Mouse (Mus musculus): ENCODE data around the gene Acot1. TPM values are rescaled to one million over a fixed set of nuclear protein-coding genes. Genes with fewer than 3 reads are reported as not detected.
"Not testable (repeated sequence)": the region's sequence is repeated elsewhere in the genome, so short reads cannot be mapped to it uniquely, and the experiment has no call there.

Gene Acot1
- 135 and 144 TPM in 2 replicates for polyA plus RNA-seq (2015; fragmentation: Nextera tagmentation; extraction: Ambion mirVana)

DNA sequence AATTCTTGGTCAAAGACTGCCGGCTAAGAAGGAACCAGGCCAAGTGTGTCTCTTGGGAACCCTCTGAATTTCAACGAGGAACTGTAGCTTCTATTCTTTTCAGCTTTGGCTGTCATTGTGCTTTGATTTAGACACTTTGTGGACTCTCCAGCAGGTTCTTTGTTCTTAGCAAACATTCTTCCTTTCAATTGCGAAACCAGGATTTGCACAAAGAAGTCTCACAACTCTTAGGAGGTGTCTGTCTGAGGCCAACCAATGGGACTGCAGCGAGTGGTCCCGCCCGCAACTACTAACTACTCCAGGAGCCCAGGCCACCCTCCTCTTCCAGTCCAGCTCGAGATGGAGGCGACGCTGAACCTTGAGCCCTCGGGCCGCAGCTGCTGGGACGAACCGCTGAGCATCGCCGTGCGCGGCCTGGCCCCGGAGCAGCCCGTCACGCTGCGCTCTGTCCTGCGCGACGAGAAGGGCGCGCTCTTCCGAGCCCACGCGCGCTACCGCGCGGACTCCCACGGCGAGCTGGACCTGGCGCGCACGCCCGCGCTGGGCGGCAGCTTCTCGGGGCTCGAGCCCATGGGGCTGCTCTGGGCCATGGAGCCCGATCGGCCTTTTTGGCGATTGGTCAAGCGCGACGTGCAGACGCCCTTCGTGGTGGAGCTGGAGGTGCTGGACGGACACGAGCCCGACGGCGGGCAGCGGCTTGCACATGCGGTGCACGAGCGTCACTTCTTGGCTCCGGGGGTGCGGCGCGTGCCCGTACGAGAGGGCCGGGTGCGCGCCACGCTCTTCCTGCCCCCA lies at the start of gene Acot1:
Gene Acot1 (plus strand): TSS at position 320 of the 795 bp plus-strand sequence.
- WGBS = 1% methylated on average over 52 of the region's 70 CpGs
- H3K9me3 ChIP-seq (ENCODE audit: control insufficient read depth, low read length); H3K27me3 ChIP-seq (ENCODE audit: control insufficient read depth, insufficient read depth, low read length); H3K4me1 ChIP-seq (replicated peaks; ENCODE audit: control insufficient read depth, insufficient read depth); H3K36me3 ChIP-seq (ENCODE audit: control insufficient read depth, insufficient read depth, low read length): not testable (repeated sequence)
- ATAC-seq (ENCODE audit: low FRiP score, low TSS enrichment) (peak; percentile 97), DNase-seq (ENCODE audit: low spot score) (peak; percentile 81)
- peak; percentile 49 for TF ChIP-seq EP300 (optimal IDR thresholded peaks at IDR 0.05)
- peak within 1 kb of the TSS; percentile 72 for H3K27ac ChIP-seq (replicated peaks)
- peak within 1 kb of the TSS; percentile 46 for H3K4me3 ChIP-seq (ENCODE audit: low read depth, low read length)
- peak within 1 kb of the TSS; percentile 40 for H3K4me2 ChIP-seq (replicated peaks; ENCODE audit: low read depth)
- peak within 1 kb of the TSS; percentile 56 for H3K9ac ChIP-seq (ENCODE audit: low read length)

DNA sequence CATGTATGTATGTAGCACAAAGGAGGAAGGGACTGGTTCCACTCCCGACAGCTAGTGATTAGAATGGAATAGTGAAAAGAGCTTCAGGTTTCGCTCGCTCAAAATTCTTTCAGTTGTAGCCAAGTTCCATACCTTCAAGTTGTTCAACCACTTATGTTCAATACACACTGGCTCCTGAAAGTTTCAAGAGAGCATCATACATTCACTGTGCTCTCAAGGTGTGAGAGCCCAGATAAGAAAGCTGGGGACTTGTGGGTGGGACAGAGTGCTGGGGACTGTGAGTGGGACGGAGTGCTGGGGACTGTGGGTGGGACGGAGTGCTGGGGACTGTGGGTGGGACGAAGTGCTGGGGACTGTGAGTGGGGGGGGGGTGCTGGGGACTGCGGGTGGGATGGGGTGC lies 44.1 kb upstream of the Acot1 start:
- H3K4me1 ChIP-seq (replicated peaks; ENCODE audit: control insufficient read depth, insufficient read depth) = no peaks in the 10 kb centered on the region
- ATAC-seq (ENCODE audit: low FRiP score, low TSS enrichment) (no peak), DNase-seq (ENCODE audit: low spot score) (no peak)
- H3K4me3 ChIP-seq (ENCODE audit: low read depth, low read length) = no peak overlapping the region
- WGBS = 81% methylated on average over 7 of the region's 7 CpGs
- no peak overlapping the region for H3K9ac ChIP-seq (ENCODE audit: low read length)
- H3K36me3 ChIP-seq (ENCODE audit: control insufficient read depth, insufficient read depth, low read length) = no peaks in the 10 kb centered on the region
- TF ChIP-seq EP300 (optimal IDR thresholded peaks at IDR 0.05) = no peak
- no peak for TF ChIP-seq CTCF (IDR thresholded peaks at IDR 0.05; ENCODE audit: low read depth)
- no peak overlapping the region for H3K4me2 ChIP-seq (replicated peaks; ENCODE audit: low read depth)
- no peak overlapping the region for H3K27ac ChIP-seq (replicated peaks)
- no peaks in the 10 kb centered on the region for H3K9me3 ChIP-seq (ENCODE audit: control insufficient read depth, low read length)
- no peaks in the 10 kb centered on the region for H3K27me3 ChIP-seq (ENCODE audit: control insufficient read depth, insufficient read depth, low read length)

DNA sequence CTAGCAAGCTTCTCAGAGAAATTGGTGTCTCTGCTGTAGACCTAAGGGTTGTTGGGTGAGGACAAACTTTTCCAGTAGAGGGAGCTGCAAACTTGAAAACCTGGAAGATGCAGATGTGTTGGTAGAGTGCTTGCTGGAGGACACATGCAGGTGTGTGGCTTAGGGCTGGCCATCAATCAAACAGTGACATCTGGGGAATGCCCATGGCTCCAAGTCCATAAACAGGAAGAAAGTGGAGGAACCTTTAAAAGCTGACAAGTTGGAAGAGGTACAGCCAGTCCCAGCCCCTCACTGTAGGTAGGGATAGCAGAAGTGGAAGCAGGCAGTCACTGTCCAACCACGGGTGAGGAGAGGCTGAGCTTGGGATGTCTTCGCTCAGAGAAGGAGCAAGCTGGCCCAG lies 37.2 kb upstream of the Acot1 start:
- DNase-seq (ENCODE audit: low spot score) (peak; percentile 48), ATAC-seq (ENCODE audit: low FRiP score, low TSS enrichment) (peak; percentile 74)
- Histone ChIP-seq H3K4me3 (ENCODE audit: low read depth, low read length) (no peak overlapping the region), H3K9ac (ENCODE audit: low read length) (no peak overlapping the region), H3K4me2 (replicated peaks; ENCODE audit: low read depth) (no peak overlapping the region), H3K27ac (replicated peaks) (no peak overlapping the region), H3K27me3 (ENCODE audit: control insufficient read depth, insufficient read depth, low read length) (no peaks in the 10 kb centered on the region), H3K36me3 (ENCODE audit: control insufficient read depth, insufficient read depth, low read length) (no peaks in the 10 kb centered on the region), H3K9me3 (ENCODE audit: control insufficient read depth, low read length) (no peaks in the 10 kb centered on the region), H3K4me1 (replicated peaks; ENCODE audit: control insufficient read depth, insufficient read depth) (no peaks in the 10 kb centered on the region)
- whole genome bisulfite sequencing = 34% methylated on average over 2 of the region's 2 CpGs
- TF ChIP-seq EP300 (optimal IDR thresholded peaks at IDR 0.05) (no peak), CTCF (IDR thresholded peaks at IDR 0.05; ENCODE audit: low read depth) (peak; percentile 84)

DNA sequence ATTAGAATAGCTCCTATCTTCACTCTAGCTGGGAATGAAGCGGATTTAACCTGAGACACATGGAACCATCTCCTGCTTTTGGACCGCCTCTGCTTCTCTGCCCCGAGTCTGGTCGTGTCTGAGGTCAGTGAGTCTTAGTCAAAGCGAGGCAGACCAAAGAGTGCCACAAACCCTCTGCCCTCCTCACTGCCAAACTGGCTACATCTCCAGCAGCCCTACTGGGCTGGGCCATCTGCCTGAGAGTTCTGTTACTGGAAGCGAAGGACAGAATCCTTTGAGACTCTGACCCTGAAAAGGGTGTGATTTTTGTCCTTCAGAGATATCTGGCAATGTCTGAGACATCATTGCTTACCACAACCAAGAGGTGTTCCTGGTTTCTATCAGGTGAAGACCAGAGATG lies 30.4 kb upstream of the Acot1 start:
- DNase-seq (ENCODE audit: low spot score) (no peak), ATAC-seq (ENCODE audit: low FRiP score, low TSS enrichment) (no peak)
- Histone ChIP-seq H3K4me3 (ENCODE audit: low read depth, low read length) (no peak overlapping the region), H3K4me1 (replicated peaks; ENCODE audit: control insufficient read depth, insufficient read depth) (no peaks in the 10 kb centered on the region), H3K27me3 (ENCODE audit: control insufficient read depth, insufficient read depth, low read length) (no peaks in the 10 kb centered on the region), H3K36me3 (ENCODE audit: control insufficient read depth, insufficient read depth, low read length) (no peaks in the 10 kb centered on the region), H3K27ac (replicated peaks) (no peak overlapping the region), H3K4me2 (replicated peaks; ENCODE audit: low read depth) (no peak overlapping the region), H3K9me3 (ENCODE audit: control insufficient read depth, low read length) (no peaks in the 10 kb centered on the region), H3K9ac (ENCODE audit: low read length) (no peak overlapping the region)
- 87% methylated on average over 6 of the region's 6 CpGs for WGBS
- TF ChIP-seq CTCF (IDR thresholded peaks at IDR 0.05; ENCODE audit: low read depth) (no peak), EP300 (optimal IDR thresholded peaks at IDR 0.05) (no peak)

DNA sequence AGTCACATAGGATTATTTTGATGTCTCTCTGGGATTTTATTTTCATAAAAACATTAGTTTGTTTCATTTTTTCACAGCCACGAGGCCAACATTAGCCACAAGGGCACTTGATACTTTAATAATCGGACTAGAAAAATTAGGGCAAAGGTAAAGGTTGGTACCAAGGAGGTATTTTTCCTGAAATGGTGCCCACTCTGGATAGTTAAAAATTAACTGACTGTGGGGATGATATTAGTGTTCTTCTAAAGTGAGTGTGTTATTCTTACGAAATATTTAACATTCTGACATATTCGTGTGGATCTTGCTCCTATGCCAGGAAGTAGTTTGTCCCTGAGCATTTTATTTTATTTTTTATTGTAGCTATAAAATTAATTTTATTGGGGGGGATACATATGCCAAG lies 27.7 kb upstream of the Acot1 start:
- H3K36me3 ChIP-seq (ENCODE audit: control insufficient read depth, insufficient read depth, low read length) = no peaks in the 10 kb centered on the region
- no peak for TF ChIP-seq CTCF (IDR thresholded peaks at IDR 0.05; ENCODE audit: low read depth)
- TF ChIP-seq EP300 (optimal IDR thresholded peaks at IDR 0.05) = no peak
- no peak for DNase-seq (ENCODE audit: low spot score)
- H3K9me3 ChIP-seq (ENCODE audit: control insufficient read depth, low read length) = no peaks in the 10 kb centered on the region
- 81% methylated on average over 4 of the region's 4 CpGs for WGBS
- H3K4me2 ChIP-seq (replicated peaks; ENCODE audit: low read depth) = no peak overlapping the region
- no peak for ATAC-seq (ENCODE audit: low FRiP score, low TSS enrichment)
- no peaks in the 10 kb centered on the region for H3K4me1 ChIP-seq (replicated peaks; ENCODE audit: control insufficient read depth, insufficient read depth)
- H3K4me3 ChIP-seq (ENCODE audit: low read depth, low read length) = no peak overlapping the region
- H3K27me3 ChIP-seq (ENCODE audit: control insufficient read depth, insufficient read depth, low read length) = no peaks in the 10 kb centered on the region
- no peak overlapping the region for H3K27ac ChIP-seq (replicated peaks)
- H3K9ac ChIP-seq (ENCODE audit: low read length) = no peak overlapping the region

DNA sequence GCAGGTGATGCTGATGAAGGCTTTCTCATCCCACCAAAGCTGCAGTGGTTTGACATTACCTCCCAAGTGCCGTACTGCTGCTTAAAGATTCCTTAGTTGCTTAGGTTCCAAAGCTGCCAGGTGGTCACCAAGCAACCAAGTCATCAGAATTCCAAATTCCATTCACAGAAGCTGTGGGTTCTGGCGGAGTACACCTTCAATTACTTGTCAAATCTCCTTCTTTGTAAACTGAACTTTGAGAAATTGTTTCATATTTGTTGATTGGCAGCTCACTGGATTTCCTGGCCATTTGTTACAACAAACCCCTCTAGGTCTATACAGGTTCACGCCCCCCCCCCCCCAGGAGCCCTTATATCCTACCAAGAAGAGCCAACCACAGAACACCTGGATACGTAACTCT lies 24.5 kb upstream of the Acot1 start, which contains the start of gene Heatr4:
Gene Heatr4 (minus strand): TSS at position 101 of the 400 bp plus-strand sequence.
- H3K36me3 ChIP-seq (ENCODE audit: control insufficient read depth, insufficient read depth, low read length) = no peaks in the 10 kb centered on the region

More for the DNA sequence above, 24.5 kb upstream of the Acot1 start, which contains the start of gene Heatr4:
- Histone ChIP-seq H3K9ac (ENCODE audit: low read length) (no peak within 1 kb of the TSS), H3K4me3 (ENCODE audit: low read depth, low read length) (no peak within 1 kb of the TSS), H3K4me1 (replicated peaks; ENCODE audit: control insufficient read depth, insufficient read depth) (no peaks in the 10 kb centered on the region), H3K27me3 (ENCODE audit: control insufficient read depth, insufficient read depth, low read length) (no peaks in the 10 kb centered on the region), H3K27ac (replicated peaks) (no peak within 1 kb of the TSS), H3K9me3 (ENCODE audit: control insufficient read depth, low read length) (no peaks in the 10 kb centered on the region), H3K4me2 (replicated peaks; ENCODE audit: low read depth) (no peak within 1 kb of the TSS)
- TF ChIP-seq EP300 (optimal IDR thresholded peaks at IDR 0.05) (no peak), CTCF (IDR thresholded peaks at IDR 0.05; ENCODE audit: low read depth) (no peak)
- DNase-seq (ENCODE audit: low spot score) = no peak
- no peak for ATAC-seq (ENCODE audit: low FRiP score, low TSS enrichment)
- WGBS = 69% methylated on average over 3 of the region's 4 CpGs

Data from stomach, postnatal 0 days (tissue).